Comparison of ENCODE assay signal across 8 mouse cellular contexts in the genomic region with DNA sequence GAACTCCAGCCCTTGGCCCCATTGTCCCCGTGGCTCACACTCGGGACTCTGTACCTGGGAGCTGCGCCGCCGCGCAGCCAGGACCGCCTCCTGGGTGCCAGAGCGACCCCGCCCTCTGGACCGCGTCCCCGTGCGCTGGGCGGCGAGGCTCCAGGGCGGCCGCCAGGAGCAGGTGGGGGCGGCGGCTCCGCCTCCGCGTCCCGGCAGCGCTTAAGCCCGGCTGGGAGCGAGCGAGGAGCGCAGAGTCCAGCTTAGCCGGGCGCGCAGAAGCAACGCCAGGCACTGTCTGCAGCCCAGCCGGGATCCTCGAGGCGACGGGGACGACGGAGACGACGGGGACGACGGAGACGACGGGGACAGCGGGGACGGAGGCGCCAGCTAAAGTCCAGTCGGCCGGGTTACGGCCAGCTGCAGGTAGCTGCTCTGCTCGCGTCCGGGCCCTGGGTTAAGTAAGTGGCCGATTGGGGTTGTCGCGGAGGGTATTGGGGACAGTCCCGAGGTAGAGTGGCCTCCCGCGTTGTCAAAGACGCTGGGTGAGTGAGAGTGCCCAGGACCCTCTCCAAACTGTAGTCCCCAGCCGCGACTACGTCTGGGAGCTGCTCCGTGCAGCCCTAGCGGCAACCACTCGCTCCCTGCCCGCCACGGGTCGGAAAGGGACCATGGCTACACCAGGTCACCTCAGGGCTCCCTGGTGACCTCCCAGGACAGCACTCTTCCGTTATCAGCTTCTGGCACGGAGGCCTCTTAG. TPM values are rescaled to one million over a fixed set of nuclear protein-coding genes. Genes with fewer than 3 reads are reported as not detected.
DNase-seq lines count a peak whose midpoint lies in the region; ATAC-seq and TF ChIP-seq lines count a peak whose summit lies in the region.

A gene (plus strand): TSS at position 157 of the 748 bp plus-strand sequence.

- under 1% methylated on average over 28 of the region's 71 CpGs for WGBS in embryonic facial prominence, embryonic 14.5 days
- under 1% methylated on average over 69 of the region's 71 CpGs for WGBS in heart, embryonic 14.5 days
- under 1% methylated on average over 71 of the region's 71 CpGs for WGBS in liver, embryonic 14.5 days (ENCODE audit: insufficient replicate concordance)
- 1% methylated on average over 65 of the region's 71 CpGs for WGBS in neural tube, embryonic 14.5 days

- peak within 1 kb of the TSS; percentile 98 for H3K4me2 ChIP-seq in embryonic facial prominence, embryonic 14.5 days (ENCODE audit: low read depth, low read length)
- peak within 1 kb of the TSS; percentile 94 for H3K4me2 ChIP-seq in heart, embryonic 14.5 days (ENCODE audit: low read length)
- H3K4me2 ChIP-seq in liver, embryonic 14.5 days (ENCODE audit: low read depth), result peak within 1 kb of the TSS; percentile 53
- H3K4me2 ChIP-seq in neural tube, embryonic 14.5 days (ENCODE audit: low read depth, low read length), result peak within 1 kb of the TSS; percentile 92

- peak within 1 kb of the TSS; percentile 88 for H3K4me3 ChIP-seq in megakaryocyte, embryonic 14.5 days (replicated peaks)
- H3K4me3 ChIP-seq in embryonic facial prominence, embryonic 14.5 days (ENCODE audit: low read depth, low read length), result peak within 1 kb of the TSS; percentile 56
- H3K4me3 ChIP-seq in heart, embryonic 14.5 days (ENCODE audit: control insufficient read depth in 1 of 2, insufficient read depth in 1 of 2, low read depth in 1 of 2, low read length in 2 of 2), result peak within 1 kb of the TSS; percentile 57 to 63
- peak within 1 kb of the TSS; percentile 36 to 41 for H3K4me3 ChIP-seq in liver, embryonic 14.5 days (ENCODE audit: insufficient read depth in 1 of 2, low read depth in 2 of 2, low read length in 2 of 2)
- H3K4me3 ChIP-seq in neural tube, embryonic 14.5 days (ENCODE audit: low read depth, low read length), result peak within 1 kb of the TSS; percentile 59

- no peak for TF ChIP-seq CTCF in liver, embryonic 14.5 days (IDR thresholded peaks at IDR 0.05; ENCODE audit: low read depth)

- H3K27me3 ChIP-seq in megakaryocyte, embryonic 14.5 days (replicated peaks), result peaks cover 83% of the 10 kb centered on the region
- H3K27me3 ChIP-seq in embryonic facial prominence, embryonic 14.5 days (replicated peaks; ENCODE audit: control insufficient read depth, insufficient read depth, low read length), result peaks cover 32% of the 10 kb centered on the region
- H3K27me3 ChIP-seq in heart, embryonic 14.5 days (ENCODE audit: control insufficient read depth, insufficient read depth, low read length), result peaks cover 5% of the 10 kb centered on the region; the same call in 1 of the 2 replicates
- H3K27me3 ChIP-seq in liver, embryonic 14.5 days (ENCODE audit: control insufficient read depth, insufficient read depth, low read length), result peaks cover 26% of the 10 kb centered on the region
- H3K27me3 ChIP-seq in neural tube, embryonic 14.5 days (ENCODE audit: control insufficient read depth, insufficient read depth, low read length), result no peaks in the 10 kb centered on the region

- DNase-seq in embryonic facial prominence, embryonic 14.5 days (ENCODE audit: low spot score), result peak; percentile 74
- peak; percentile 83 for DNase-seq in kidney, postnatal 10 days
- DNase-seq in liver, embryonic 14.5 days (ENCODE audit: low read depth in 3 of 3, low spot score in 3 of 3), result peak in 1 of 3 experiments; percentile 7
- peak; percentile 50 for DNase-seq in urinary bladder, postnatal 25 days (ENCODE audit: low spot score)

- 0 out of 2 replicates have a peak, but pooled peaks cover 6% of the 10 kb centered on the region for H3K9me3 ChIP-seq in megakaryocyte, embryonic 14.5 days
- no peaks in the 10 kb centered on the region for H3K9me3 ChIP-seq in embryonic facial prominence, embryonic 14.5 days (ENCODE audit: control insufficient read depth, low read length)
- no peaks in the 10 kb centered on the region for H3K9me3 ChIP-seq in heart, embryonic 14.5 days (ENCODE audit: control insufficient read depth, low read length)
- H3K9me3 ChIP-seq in liver, embryonic 14.5 days (ENCODE audit: control insufficient read depth, low read length), result no peaks in the 10 kb centered on the region
- no peaks in the 10 kb centered on the region for H3K9me3 ChIP-seq in neural tube, embryonic 14.5 days (ENCODE audit: control insufficient read depth, low read length)

- TF ChIP-seq EP300 in liver, embryonic 14.5 days (IDR thresholded peaks at IDR 0.05; ENCODE audit: low read depth), result no peak

- no peak for ATAC-seq in megakaryocyte, adult 5-6 weeks (ENCODE audit: poor library complexity, severe bottlenecking)
- peak; percentile 90 for ATAC-seq in embryonic facial prominence, embryonic 14.5 days (ENCODE audit: low read depth)
- peak; percentile 82 for ATAC-seq in heart, embryonic 14.5 days (ENCODE audit: insufficient number of reproducible peaks, insufficient read depth, low FRiP score, low read depth)
- ATAC-seq in liver, embryonic 14.5 days (ENCODE audit: insufficient read depth), result peak; percentile 68
- peak; percentile 90 for ATAC-seq in neural tube, embryonic 14.5 days (ENCODE audit: low read depth)

- no peaks in the 10 kb centered on the region for H3K36me3 ChIP-seq in megakaryocyte, embryonic 14.5 days (replicated peaks; ENCODE audit: low read length)
- H3K36me3 ChIP-seq in embryonic facial prominence, embryonic 14.5 days (ENCODE audit: control insufficient read depth, insufficient read depth, low read length), result no peaks in the 10 kb centered on the region
- no peaks in the 10 kb centered on the region for H3K36me3 ChIP-seq in heart, embryonic 14.5 days (ENCODE audit: control insufficient read depth, insufficient read depth, low read length)
- no peaks in the 10 kb centered on the region for H3K36me3 ChIP-seq in liver, embryonic 14.5 days (replicated peaks; ENCODE audit: control insufficient read depth, insufficient read depth, low read depth)
- no peaks in the 10 kb centered on the region for H3K36me3 ChIP-seq in neural tube, embryonic 14.5 days (ENCODE audit: control insufficient read depth, insufficient read depth, low read length)

- peak within 1 kb of the TSS; percentile 65 for H3K9ac ChIP-seq in embryonic facial prominence, embryonic 14.5 days (ENCODE audit: low read depth, low read length)
- peak within 1 kb of the TSS; percentile 86 for H3K9ac ChIP-seq in heart, embryonic 14.5 days (ENCODE audit: low read length)
- no peak within 1 kb of the TSS for H3K9ac ChIP-seq in liver, embryonic 14.5 days (replicated peaks)
- H3K9ac ChIP-seq in neural tube, embryonic 14.5 days (replicated peaks; ENCODE audit: low read depth, low read length), result peak within 1 kb of the TSS; percentile 75

- H3K27ac ChIP-seq in embryonic facial prominence, embryonic 14.5 days (replicated peaks; ENCODE audit: low read depth, low read length), result no peak within 1 kb of the TSS
- H3K27ac ChIP-seq in heart, embryonic 14.5 days (replicated peaks in 1 of 2; ENCODE audit: control insufficient read depth in 1 of 2, insufficient read depth in 1 of 2, low read depth in 2 of 2, low read length in 2 of 2), result peak within 1 kb of the TSS; percentile 12 to 70
- H3K27ac ChIP-seq in liver, embryonic 14.5 days, result no peak within 1 kb of the TSS
- peak within 1 kb of the TSS; percentile 53 for H3K27ac ChIP-seq in neural tube, embryonic 14.5 days (ENCODE audit: low read depth, low read length)

- H3K4me1 ChIP-seq in megakaryocyte, embryonic 14.5 days, result peaks cover 22% of the 10 kb centered on the region
- peaks cover 3% of the 10 kb centered on the region; the same call in 1 of the 2 replicates for H3K4me1 ChIP-seq in embryonic facial prominence, embryonic 14.5 days (ENCODE audit: control insufficient read depth, insufficient read depth, low read length)
- H3K4me1 ChIP-seq in heart, embryonic 14.5 days (ENCODE audit: control insufficient read depth in 2 of 2, insufficient read depth in 2 of 2, low read length in 2 of 2), result peaks cover 18 to 26% of the 10 kb centered on the region in 2 experiments
- H3K4me1 ChIP-seq in liver, embryonic 14.5 days (replicated peaks; ENCODE audit: control insufficient read depth in 2 of 2, insufficient read depth in 2 of 2, low read length in 1 of 2), result no peaks in the 10 kb centered on the region
- no peaks in the 10 kb centered on the region for H3K4me1 ChIP-seq in neural tube, embryonic 14.5 days (ENCODE audit: control insufficient read depth, insufficient read depth, low read length)

RNA-seq across cellular contexts. Expression of the gene that starts here (rescaled TPM):
- polyA plus RNA-seq in megakaryocyte, embryonic 14.5 days (2012; ENCODE audit: insufficient read depth, low replicate concordance), result 1.1 and 7.2 TPM in 2 replicates
- total RNA-seq in megakaryocyte, adult 5-6 weeks (2015), result not detected in 2 replicates
- total RNA-seq in megakaryocyte, adult 5-6 weeks (2017), result 0.04 TPM in 1 of 2 replicates, not detected in the other
- 1.5 and 1.7 TPM in 2 replicates for polyA plus RNA-seq in embryonic facial prominence, embryonic 14.5 days (2014; fragmentation: Nextera tagmentation; extraction: Ambion mirVana)
- polyA plus RNA-seq in heart, embryonic 14.5 days (2014; fragmentation: Nextera tagmentation; extraction: Ambion mirVana), result 6.5 and 6.9 TPM in 2 replicates
- polyA plus RNA-seq in liver, embryonic 14.5 days (2012; rRNA removed), result 0.16 and 0.19 TPM in 2 replicates
- 0.09 TPM in 2 replicates for polyA plus RNA-seq in liver, embryonic 14.5 days (2014; fragmentation: Nextera tagmentation; extraction: Ambion mirVana)
- 2.8 and 3.0 TPM in 2 replicates for polyA plus RNA-seq in neural tube, embryonic 14.5 days (2014; fragmentation: Nextera tagmentation; extraction: Ambion mirVana)

Comparison
In these comparisons a context has a peak if more than half of its experiments do, and no peak if none do; other contexts are left out.
1. Peak in ATAC-seq, H3K4me3 ChIP-seq and H3K4me2 ChIP-seq in liver, embryonic 14.5 days; RNA of the gene not detected or under 1 TPM.
2. H3K27ac ChIP-seq: peak in heart, embryonic 14.5 days (2 of 2) and neural tube, embryonic 14.5 days (single experiment); none in embryonic facial prominence, embryonic 14.5 days (single experiment) and liver, embryonic 14.5 days (single experiment).
3. Peak in every context shown above with its lines, with median percentiles within 50 percentile points of each other: H3K4me3 ChIP-seq and H3K4me2 ChIP-seq.